Mouse (Mus musculus): Measurements from ENCODE around the gene Zdhhc13. TPM values are rescaled to one million over a fixed set of nuclear protein-coding genes. Genes with fewer than 3 reads are reported as not detected.

Gene Zdhhc13
- polyA plus RNA-seq, 1 experiment from 2014 or later: 39.2 TPM

- H3K36me3 ChIP-seq: no peaks in the 10 kb centered on the region
- no peak overlapping the region for H3K27ac ChIP-seq (replicated peaks)
- 83% methylated on average over 4 of the region's 4 CpGs for WGBS
- no peak overlapping the region for H3K4me3 ChIP-seq (replicated peaks)
- H3K4me1 ChIP-seq: no peaks in the 10 kb centered on the region
- no peak overlapping the region for H3K4me2 ChIP-seq
- ATAC-seq (ENCODE audit: low FRiP score): no peak
- no peaks in the 10 kb centered on the region for H3K9me3 ChIP-seq (replicated peaks)
- no peak overlapping the region for H3K9ac ChIP-seq (replicated peaks)
- H3K27me3 ChIP-seq (replicated peaks): no peaks in the 10 kb centered on the region
These were observed 22.8 kb upstream of the Zdhhc13 start for GRCm38 (mm10) chr7:48765959-48766358.

GRCm38 (mm10) chr7:48769721-48770120 lies 19.1 kb upstream of the Zdhhc13 start:
- Histone ChIP-seq H3K4me2 (no peak overlapping the region), H3K36me3 (no peaks in the 10 kb centered on the region), H3K27ac (replicated peaks) (no peak overlapping the region), H3K9me3 (replicated peaks) (no peaks in the 10 kb centered on the region), H3K9ac (replicated peaks) (no peak overlapping the region), H3K4me3 (replicated peaks) (no peak overlapping the region), H3K27me3 (replicated peaks) (no peaks in the 10 kb centered on the region), H3K4me1 (no peaks in the 10 kb centered on the region)
- ATAC-seq (ENCODE audit: low FRiP score): no peak
- WGBS: 79% methylated on average over 1 of the region's 1 CpGs

- H3K27me3 ChIP-seq (replicated peaks): no peaks in the 10 kb centered on the region
- H3K9me3 ChIP-seq (replicated peaks): no peaks in the 10 kb centered on the region
- no peaks in the 10 kb centered on the region for H3K36me3 ChIP-seq
- no peak overlapping the region for H3K27ac ChIP-seq (replicated peaks)
- no peak overlapping the region for H3K4me2 ChIP-seq
- ATAC-seq (ENCODE audit: low FRiP score): no peak
- H3K4me3 ChIP-seq (replicated peaks): no peak overlapping the region
- H3K9ac ChIP-seq (replicated peaks): no peak overlapping the region
- WGBS: 72% methylated on average over 2 of the region's 2 CpGs
- H3K4me1 ChIP-seq: no peaks in the 10 kb centered on the region
These were observed 16.6 kb upstream of the Zdhhc13 start for GRCm38 (mm10) chr7:48772060-48772734.

- ATAC-seq (ENCODE audit: low FRiP score): no peak
- WGBS: 84% methylated on average over 5 of the region's 5 CpGs
These were observed 15.5 kb upstream of the Zdhhc13 start for GRCm38 (mm10) chr7:48773333-48773732.

GRCm38 (mm10) chr7:48774633-48775032 lies 14.2 kb upstream of the Zdhhc13 start:
- 97% methylated on average over 1 of the region's 1 CpGs for WGBS
- H3K4me3 ChIP-seq (replicated peaks): no peak overlapping the region
- H3K9me3 ChIP-seq (replicated peaks): no peaks in the 10 kb centered on the region
- H3K9ac ChIP-seq (replicated peaks): no peak overlapping the region
- H3K36me3 ChIP-seq: no peaks in the 10 kb centered on the region
- no peaks in the 10 kb centered on the region for H3K27me3 ChIP-seq (replicated peaks)
- no peak for ATAC-seq (ENCODE audit: low FRiP score)
- no peak overlapping the region for H3K4me2 ChIP-seq
- no peak overlapping the region for H3K27ac ChIP-seq (replicated peaks)
- H3K4me1 ChIP-seq: no peaks in the 10 kb centered on the region

More at GRCm38 (mm10) chr7:48773333-48773732, 15.5 kb upstream of the Zdhhc13 start:
- Histone ChIP-seq H3K9me3 (replicated peaks) (no peaks in the 10 kb centered on the region), H3K4me2 (no peak overlapping the region), H3K4me1 (no peaks in the 10 kb centered on the region), H3K27ac (replicated peaks) (no peak overlapping the region), H3K27me3 (replicated peaks) (no peaks in the 10 kb centered on the region), H3K36me3 (no peaks in the 10 kb centered on the region), H3K9ac (replicated peaks) (no peak overlapping the region), H3K4me3 (replicated peaks) (no peak overlapping the region)

- 89% methylated on average over 1 of the region's 1 CpGs for WGBS
- Histone ChIP-seq H3K4me3 (replicated peaks) (no peak overlapping the region), H3K36me3 (no peaks in the 10 kb centered on the region), H3K27me3 (replicated peaks) (no peaks in the 10 kb centered on the region), H3K9me3 (replicated peaks) (no peaks in the 10 kb centered on the region), H3K4me1 (no peaks in the 10 kb centered on the region), H3K4me2 (no peak overlapping the region), H3K27ac (replicated peaks) (no peak overlapping the region), H3K9ac (replicated peaks) (no peak overlapping the region)
- ATAC-seq (ENCODE audit: low FRiP score): no peak
These were observed 13.4 kb upstream of the Zdhhc13 start for GRCm38 (mm10) chr7:48775436-48775835.

- Histone ChIP-seq H3K27ac (replicated peaks) (no peak overlapping the region), H3K27me3 (replicated peaks) (no peaks in the 10 kb centered on the region), H3K36me3 (no peaks in the 10 kb centered on the region), H3K4me2 (no peak overlapping the region), H3K9ac (replicated peaks) (no peak overlapping the region), H3K9me3 (replicated peaks) (no peaks in the 10 kb centered on the region), H3K4me3 (replicated peaks) (no peak overlapping the region), H3K4me1 (no peaks in the 10 kb centered on the region)
- 41% methylated on average over 8 of the region's 8 CpGs for WGBS
- ATAC-seq (ENCODE audit: low FRiP score): peak; percentile 66
These were observed 10.9 kb upstream of the Zdhhc13 start for GRCm38 (mm10) chr7:48777721-48778504.

GRCm38 (mm10) chr7:48779110-48779509 lies 9.7 kb upstream of the Zdhhc13 start:
- Histone ChIP-seq H3K9me3 (replicated peaks) (no peaks in the 10 kb centered on the region), H3K4me2 (no peak overlapping the region), H3K27ac (replicated peaks) (no peak overlapping the region), H3K36me3 (no peaks in the 10 kb centered on the region), H3K4me1 (no peaks in the 10 kb centered on the region), H3K27me3 (replicated peaks) (no peaks in the 10 kb centered on the region), H3K9ac (replicated peaks) (no peak overlapping the region), H3K4me3 (replicated peaks) (no peak overlapping the region)
- 67% methylated on average over 3 of the region's 3 CpGs for WGBS
- no peak for ATAC-seq (ENCODE audit: low FRiP score)

- H3K9me3 ChIP-seq (replicated peaks): no peaks in the 10 kb centered on the region
- no peaks in the 10 kb centered on the region for H3K4me1 ChIP-seq
- no peak overlapping the region for H3K9ac ChIP-seq (replicated peaks)
- H3K36me3 ChIP-seq: no peaks in the 10 kb centered on the region
- ATAC-seq (ENCODE audit: low FRiP score): no peak
- no peak overlapping the region for H3K4me3 ChIP-seq (replicated peaks)
- no peak overlapping the region for H3K27ac ChIP-seq (replicated peaks)
- 87% methylated on average over 4 of the region's 4 CpGs for WGBS
- H3K27me3 ChIP-seq (replicated peaks): no peaks in the 10 kb centered on the region
- H3K4me2 ChIP-seq: no peak overlapping the region
These were observed 6.4 kb upstream of the Zdhhc13 start for GRCm38 (mm10) chr7:48782432-48782831.

- Histone ChIP-seq H3K4me1 (peaks cover 11% of the 10 kb centered on the region), H3K27ac (replicated peaks) (no peak overlapping the region), H3K36me3 (no peaks in the 10 kb centered on the region), H3K4me3 (replicated peaks) (no peak overlapping the region), H3K4me2 (no peak overlapping the region), H3K9ac (replicated peaks) (no peak overlapping the region), H3K9me3 (replicated peaks) (no peaks in the 10 kb centered on the region), H3K27me3 (replicated peaks) (no peaks in the 10 kb centered on the region)
- no peak for ATAC-seq (ENCODE audit: low FRiP score)
- WGBS: 80% methylated on average over 11 of the region's 11 CpGs
These were observed 3.9 kb upstream of the Zdhhc13 start for GRCm38 (mm10) chr7:48784773-48785523.

- H3K4me2 ChIP-seq: peak overlapping the region; percentile 77
- WGBS: 58% methylated on average over 3 of the region's 3 CpGs
- ATAC-seq (ENCODE audit: low FRiP score): peak; percentile 27; the same call in 1 of the 2 replicates
- H3K4me1 ChIP-seq: peaks cover 21% of the 10 kb centered on the region
- no peak overlapping the region for H3K9ac ChIP-seq (replicated peaks)
- H3K4me3 ChIP-seq (replicated peaks): peak overlapping the region; percentile 95
- H3K27me3 ChIP-seq (replicated peaks): no peaks in the 10 kb centered on the region
- no peaks in the 10 kb centered on the region for H3K9me3 ChIP-seq (replicated peaks)
- peak overlapping the region; percentile 56; the same call in 1 of the 2 replicates for H3K27ac ChIP-seq (replicated peaks)
- no peaks in the 10 kb centered on the region for H3K36me3 ChIP-seq
These were observed 455 bp upstream of the Zdhhc13 start for GRCm38 (mm10) chr7:48788348-48788747.
